Mouse (Mus musculus) limb, embryonic 15.5 days (tissue): ENCODE results near the gene Ube2l6. TPM values are rescaled to one million over a fixed set of nuclear protein-coding genes. Genes with fewer than 3 reads are reported as not detected.

ENCODE experiments used
- ATAC-seq: fragments of 200-750 bp; cut with Nextera tagmentation; 2 replicates; pipeline ENCODE4 v1.8.0; 2017; ENCODE audit warnings: low read depth, moderate TSS enrichment; ENCODE audit not compliant: insufficient number of reproducible peaks, low FRiP score, low TSS enrichment
- H3K27ac ChIP-seq: fragments of 300-500 bp; sonication (generic); 2 replicates; pipeline ENCODE4 v1.5.1; 2015; ENCODE audit warnings: moderate library complexity, mild to moderate bottlenecking, inconsistent platforms
- H3K27me3 ChIP-seq: fragments of 300-500 bp; sonication (generic); 2 replicates; pipeline ENCODE4 v1.6.1; 2015; ENCODE audit warnings: inconsistent platforms
- H3K36me3 ChIP-seq: fragments of 300-500 bp; sonication (generic); 2 replicates; pipeline ENCODE4 v1.6.1; 2015; ENCODE audit warnings: inconsistent platforms
- H3K4me1 ChIP-seq: fragments of 300-500 bp; sonication (generic); 2 replicates; pipeline ENCODE4 v1.6.1; 2015; ENCODE audit warnings: inconsistent platforms
- H3K4me2 ChIP-seq: fragments of 300-500 bp; sonication (generic); 2 replicates; pipeline ENCODE4 v1.6.1; 2015; ENCODE audit warnings: mild to moderate bottlenecking, inconsistent platforms
- H3K4me3 ChIP-seq: fragments of 300-500 bp; sonication (generic); 2 replicates; pipeline ENCODE4 v1.5.1; 2015; ENCODE audit warnings: mild to moderate bottlenecking, inconsistent platforms
- H3K9ac ChIP-seq: fragments of 300-500 bp; sonication (generic); 2 replicates; pipeline ENCODE4 v1.6.1; 2015; ENCODE audit warnings: inconsistent platforms
- H3K9me3 ChIP-seq: fragments of 300-500 bp; sonication (generic); 2 replicates; pipeline ENCODE4 v1.6.1; 2016; ENCODE audit warnings: inconsistent platforms
- WGBS: fragments of 180-500 bp; shearing (Covaris S2); methylation state at CpG from one replicate; pipeline ENCODE4 v1.1.7; 2015; 5-methylcytosine and 5-hydroxymethylcytosine counted together
- polyA plus RNA-seq: library from polyadenylated mRNA; unstranded; fragments of >200 nt; fragmentation: Nextera tagmentation; extraction: Ambion mirVana; gene quantifications from 2 replicates; pipeline ENCODE4 v1.2.1, GENCODE M21; 2015

Ube2l6 gene
- polyA plus RNA-seq, 1 experiment from 2014 or later = 45.5 TPM

- WGBS = under 1% methylated on average over 54 of the region's 54 CpGs
- Histone ChIP-seq H3K27ac (peak overlapping the region; percentile 86), H3K9me3 (no peaks in the 10 kb centered on the region), H3K4me3 (peak overlapping the region; percentile 66), H3K4me1 (peaks cover 34% of the 10 kb centered on the region), H3K36me3 (0 out of 2 replicates have a peak, but pooled peaks cover 4% of the 10 kb centered on the region), H3K4me2 (peak overlapping the region; percentile 90), H3K27me3 (peaks cover 3% of the 10 kb centered on the region; the same call in 1 of the 2 replicates), H3K9ac (peak overlapping the region; percentile 59)
- ATAC-seq = peak; percentile 90
These were observed 41.6 kb downstream of the Ube2l6 start for GRCm38 (mm10) chr2:84840016-84840747.

GRCm38 (mm10) chr2:84840748-84841563 lies 42.3 kb downstream of the Ube2l6 start:
- H3K27ac ChIP-seq = peak overlapping the region; percentile 86
- H3K4me2 ChIP-seq = peak overlapping the region; percentile 90
- H3K4me3 ChIP-seq = peak overlapping the region; percentile 66
- H3K9me3 ChIP-seq = no peaks in the 10 kb centered on the region
- H3K36me3 ChIP-seq = 0 out of 2 replicates have a peak, but pooled peaks cover 4% of the 10 kb centered on the region
- H3K27me3 ChIP-seq = peaks cover 3% of the 10 kb centered on the region; the same call in 1 of the 2 replicates
- H3K4me1 ChIP-seq = peaks cover 34% of the 10 kb centered on the region
- peak overlapping the region; percentile 59 for H3K9ac ChIP-seq
- no peak for ATAC-seq
- 7% methylated on average over 17 of the region's 17 CpGs for WGBS

- 0 out of 2 replicates have a peak, but pooled peaks cover 4% of the 10 kb centered on the region for H3K36me3 ChIP-seq
- peaks cover 34% of the 10 kb centered on the region for H3K4me1 ChIP-seq
- H3K9me3 ChIP-seq = no peaks in the 10 kb centered on the region
- no peak for ATAC-seq
- peak overlapping the region; percentile 90; the same call in 1 of the 2 replicates for H3K4me2 ChIP-seq
- no peak overlapping the region for H3K27ac ChIP-seq
- peak overlapping the region; percentile 66; the same call in 1 of the 2 replicates for H3K4me3 ChIP-seq
- no peak overlapping the region for H3K9ac ChIP-seq
- peaks cover 3% of the 10 kb centered on the region; the same call in 1 of the 2 replicates for H3K27me3 ChIP-seq
These were observed 43.3 kb downstream of the Ube2l6 start for GRCm38 (mm10) chr2:84841905-84842304.

GRCm38 (mm10) chr2:84843654-84844053 lies 45.0 kb downstream of the Ube2l6 start:
- H3K4me3 ChIP-seq = no peak overlapping the region
- H3K4me1 ChIP-seq = peaks cover 24% of the 10 kb centered on the region
- no peaks in the 10 kb centered on the region for H3K9me3 ChIP-seq
- 0 out of 2 replicates have a peak, but pooled peaks cover 4% of the 10 kb centered on the region for H3K36me3 ChIP-seq
- H3K27ac ChIP-seq = no peak overlapping the region
- 68% methylated on average over 6 of the region's 6 CpGs for WGBS
- no peak overlapping the region for H3K4me2 ChIP-seq
- H3K27me3 ChIP-seq = no peaks in the 10 kb centered on the region
- no peak for ATAC-seq
- H3K9ac ChIP-seq = no peak overlapping the region

- 37% methylated on average over 1 of the region's 1 CpGs for WGBS
- Histone ChIP-seq H3K27me3 (no peaks in the 10 kb centered on the region), H3K36me3 (peaks cover 18% of the 10 kb centered on the region)
These were observed 46.6 kb downstream of the Ube2l6 start for GRCm38 (mm10) chr2:84845226-84845625.

GRCm38 (mm10) chr2:84850407-84851129 lies 51.9 kb downstream of the Ube2l6 start:
- Histone ChIP-seq H3K36me3 (peaks cover 52% of the 10 kb centered on the region), H3K27ac (no peak overlapping the region), H3K4me3 (no peak overlapping the region), H3K9me3 (no peaks in the 10 kb centered on the region), H3K9ac (no peak overlapping the region), H3K4me1 (peaks cover 4% of the 10 kb centered on the region), H3K27me3 (no peaks in the 10 kb centered on the region), H3K4me2 (peak overlapping the region; percentile 24; the same call in 1 of the 2 replicates)
- 55% methylated on average over 7 of the region's 7 CpGs for WGBS
- no peak for ATAC-seq

More at GRCm38 (mm10) chr2:84845226-84845625, 46.6 kb downstream of the Ube2l6 start:
- Histone ChIP-seq H3K27ac (no peak overlapping the region), H3K4me2 (no peak overlapping the region), H3K4me3 (no peak overlapping the region), H3K9me3 (no peaks in the 10 kb centered on the region), H3K9ac (no peak overlapping the region), H3K4me1 (peaks cover 18% of the 10 kb centered on the region)
- no peak for ATAC-seq

- Histone ChIP-seq H3K36me3 (peaks cover 52% of the 10 kb centered on the region), H3K27ac (no peak overlapping the region)
- WGBS = 39% methylated on average over 23 of the region's 23 CpGs
These were observed 52.8 kb downstream of the Ube2l6 start for GRCm38 (mm10) chr2:84851130-84852040.

GRCm38 (mm10) chr2:84855732-84856131 lies 57.1 kb downstream of the Ube2l6 start:
- H3K9ac ChIP-seq = no peak overlapping the region
- 33% methylated on average over 2 of the region's 2 CpGs for WGBS
- no peak for ATAC-seq

More at GRCm38 (mm10) chr2:84851130-84852040, 52.8 kb downstream of the Ube2l6 start:
- Histone ChIP-seq H3K27me3 (no peaks in the 10 kb centered on the region), H3K4me1 (peaks cover 4% of the 10 kb centered on the region), H3K9me3 (no peaks in the 10 kb centered on the region), H3K4me2 (peak overlapping the region; percentile 24; the same call in 1 of the 2 replicates), H3K9ac (no peak overlapping the region), H3K4me3 (peak overlapping the region; percentile 1; the same call in 1 of the 2 replicates)
- peak; percentile 61 for ATAC-seq

GRCm38 (mm10) chr2:84858551-84858950 lies 59.9 kb downstream of the Ube2l6 start:
- ATAC-seq = no peak
- no peak overlapping the region for H3K27ac ChIP-seq
- no peaks in the 10 kb centered on the region for H3K4me1 ChIP-seq
- 81% methylated on average over 1 of the region's 1 CpGs for WGBS
- no peaks in the 10 kb centered on the region for H3K9me3 ChIP-seq
- H3K9ac ChIP-seq = no peak overlapping the region
- H3K4me3 ChIP-seq = no peak overlapping the region
- peaks cover 84% of the 10 kb centered on the region for H3K36me3 ChIP-seq
- no peak overlapping the region for H3K4me2 ChIP-seq
- H3K27me3 ChIP-seq = no peaks in the 10 kb centered on the region

More at GRCm38 (mm10) chr2:84855732-84856131, 57.1 kb downstream of the Ube2l6 start:
- Histone ChIP-seq H3K4me2 (no peak overlapping the region), H3K36me3 (peaks cover 70% of the 10 kb centered on the region), H3K4me1 (peaks cover 4% of the 10 kb centered on the region; the same call in 1 of the 2 replicates), H3K27ac (no peak overlapping the region), H3K4me3 (no peak overlapping the region), H3K27me3 (no peaks in the 10 kb centered on the region), H3K9me3 (no peaks in the 10 kb centered on the region)
